Mouse (Mus musculus): ENCODE results near the gene Cuta. TPM values are rescaled to one million over a fixed set of nuclear protein-coding genes. Genes with fewer than 3 reads are reported as not detected.
A peak's percentile ranks its signal among the peaks of the same experiment; 100 is the strongest.
"Not testable (repeated sequence)": the region's sequence is repeated elsewhere in the genome, so short reads cannot be mapped to it uniquely, and the experiment has no call there.

Gene Cuta
- total RNA-seq (2021), result 100 to 1,000 TPM; 119 to 134 TPM
- long read RNA-seq, experiment 1, transcript Cuta-201 (7 exons, 741 nt), result major isoform, 44 of 111 reads
- long read RNA-seq, experiment 1, transcript Cuta-202 (6 exons, 662 nt), result minor isoform, 7 of 111 reads
- long read RNA-seq, experiment 1, partial matches to known transcripts, result 40 of 111 reads
- long read RNA-seq, experiment 1, other reads (novel, unspliced or antisense), result 14 of 111 reads
- long read RNA-seq, experiment 2, transcript Cuta-201 (7 exons, 741 nt), result major isoform, 29 of 86 reads
- long read RNA-seq, experiment 2, transcript Cuta-202 (6 exons, 662 nt), result minor isoform, 7 of 86 reads
- long read RNA-seq, experiment 2, transcript Cuta-207 (6 exons, 937 nt), result minor isoform, 8 of 86 reads
- long read RNA-seq, experiment 2, partial matches to known transcripts, result 28 of 86 reads
- long read RNA-seq, experiment 2, other reads (novel, unspliced or antisense), result 14 of 86 reads

DNA sequence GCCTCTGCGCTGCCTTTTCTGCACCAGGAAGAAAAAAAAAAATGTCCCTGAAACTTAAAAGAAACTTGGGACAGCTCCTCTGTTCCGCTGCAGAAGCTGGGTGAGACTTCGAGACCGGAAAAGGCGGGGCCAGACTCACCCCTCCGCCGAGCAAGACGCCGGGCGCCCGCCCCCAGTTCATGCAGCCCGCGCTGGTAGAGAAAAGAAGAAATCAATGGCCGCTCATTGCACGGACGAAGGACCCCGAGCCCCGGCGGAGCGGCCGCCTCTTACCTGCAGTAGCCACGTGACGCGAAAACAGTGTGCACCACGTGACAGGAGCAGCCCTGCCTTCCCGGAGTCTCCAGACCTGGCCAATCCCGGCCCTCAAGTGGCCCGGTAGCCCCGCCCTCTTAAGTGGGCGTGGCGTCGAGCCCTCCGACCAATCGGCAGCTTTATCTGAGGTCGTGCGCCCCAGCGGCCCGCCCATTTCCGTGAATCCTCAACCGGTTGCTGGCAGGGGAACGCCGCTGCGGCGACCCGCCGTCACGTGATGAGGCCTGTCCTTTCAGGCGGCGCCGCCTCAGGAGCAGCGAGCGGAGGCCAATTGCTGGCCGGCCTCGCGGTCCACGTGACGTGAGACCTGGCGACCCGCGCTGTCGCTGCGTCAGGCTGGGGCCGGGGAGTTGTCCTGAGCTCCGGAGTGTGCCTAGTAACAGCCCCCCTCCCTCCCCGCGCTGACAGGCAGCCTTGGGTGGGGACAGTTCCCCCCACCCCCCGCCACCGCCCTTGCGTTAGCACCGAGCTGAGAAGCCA lies at the start of gene Cuta:
TSS of gene Cuta (minus strand) at position 392 of the 795 bp plus-strand sequence.
- DNase-seq, result peak; percentile 99

- DNase-seq, result no peak
Observed at GRCm38 (mm10) chr17:26985503-26986179, 46.3 kb upstream of the Cuta start.

GRCm38 (mm10) chr17:26983382-26983781 lies 44.0 kb upstream of the Cuta start:
- DNase-seq, result no peak

GRCm38 (mm10) chr17:26981050-26981449 lies 41.7 kb upstream of the Cuta start:
- DNase-seq, result no peak

DNA sequence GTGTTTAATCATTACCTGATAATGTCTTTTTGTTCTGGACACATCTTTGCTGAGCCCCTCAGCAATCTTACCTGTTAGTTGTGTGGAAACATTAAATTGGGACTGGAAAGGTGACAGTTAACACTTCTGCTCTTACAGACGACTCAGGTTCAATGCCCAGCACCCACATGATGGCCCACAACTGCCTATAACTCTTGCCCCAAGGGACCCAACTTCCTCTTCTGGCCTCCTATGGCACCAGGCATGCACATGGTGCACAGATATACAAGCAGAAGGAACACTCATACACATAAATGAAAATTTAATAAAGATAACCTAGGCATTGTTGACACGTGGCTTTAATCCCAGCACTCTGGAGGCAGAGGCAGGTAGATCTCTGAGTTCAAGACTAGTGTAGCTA lies 40.1 kb upstream of the Cuta start:
- DNase-seq, result no peak

DNA sequence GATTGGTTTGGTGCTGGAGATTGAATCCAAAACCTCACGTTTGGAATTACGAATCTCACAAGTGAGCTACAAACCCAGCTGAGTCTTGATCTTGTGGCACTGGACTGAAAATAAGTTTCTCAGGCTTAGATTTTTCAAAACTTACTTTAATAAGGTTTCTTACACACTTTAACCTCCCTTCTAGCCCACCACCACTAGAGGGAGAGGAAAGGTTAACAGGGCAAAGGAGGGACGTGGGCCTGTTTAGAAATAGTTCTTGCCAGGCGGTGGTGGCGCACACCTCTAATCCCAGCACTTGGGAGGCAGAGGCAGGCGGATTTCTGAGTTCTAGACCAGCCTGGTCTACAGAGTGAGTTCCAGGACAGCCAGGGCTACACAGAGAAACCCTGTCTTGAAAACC lies 38.0 kb upstream of the Cuta start:
- DNase-seq, result not testable (repeated sequence)

DNA sequence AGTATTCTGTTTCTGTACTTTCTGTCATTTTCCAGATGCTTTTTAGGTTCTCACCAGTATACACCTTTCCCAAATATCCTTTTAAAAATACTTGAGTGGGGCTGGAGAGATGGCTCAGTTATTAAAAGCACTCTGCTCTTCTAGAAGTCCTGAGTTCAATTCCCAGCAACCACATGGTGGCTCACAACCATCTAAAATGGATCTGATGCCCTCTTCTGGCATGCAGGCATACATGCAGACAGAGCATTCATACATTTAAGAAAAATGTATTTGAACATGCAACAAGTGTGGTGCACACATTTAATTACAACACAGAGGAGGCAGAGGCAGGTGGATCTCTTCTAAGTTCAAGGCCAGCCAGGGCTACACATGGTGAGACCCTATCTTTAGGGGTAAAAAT lies 36.0 kb upstream of the Cuta start:
- DNase-seq, result no peak

GRCm38 (mm10) chr17:26974547-26974946 lies 35.2 kb upstream of the Cuta start:
- DNase-seq, result no peak

DNA sequence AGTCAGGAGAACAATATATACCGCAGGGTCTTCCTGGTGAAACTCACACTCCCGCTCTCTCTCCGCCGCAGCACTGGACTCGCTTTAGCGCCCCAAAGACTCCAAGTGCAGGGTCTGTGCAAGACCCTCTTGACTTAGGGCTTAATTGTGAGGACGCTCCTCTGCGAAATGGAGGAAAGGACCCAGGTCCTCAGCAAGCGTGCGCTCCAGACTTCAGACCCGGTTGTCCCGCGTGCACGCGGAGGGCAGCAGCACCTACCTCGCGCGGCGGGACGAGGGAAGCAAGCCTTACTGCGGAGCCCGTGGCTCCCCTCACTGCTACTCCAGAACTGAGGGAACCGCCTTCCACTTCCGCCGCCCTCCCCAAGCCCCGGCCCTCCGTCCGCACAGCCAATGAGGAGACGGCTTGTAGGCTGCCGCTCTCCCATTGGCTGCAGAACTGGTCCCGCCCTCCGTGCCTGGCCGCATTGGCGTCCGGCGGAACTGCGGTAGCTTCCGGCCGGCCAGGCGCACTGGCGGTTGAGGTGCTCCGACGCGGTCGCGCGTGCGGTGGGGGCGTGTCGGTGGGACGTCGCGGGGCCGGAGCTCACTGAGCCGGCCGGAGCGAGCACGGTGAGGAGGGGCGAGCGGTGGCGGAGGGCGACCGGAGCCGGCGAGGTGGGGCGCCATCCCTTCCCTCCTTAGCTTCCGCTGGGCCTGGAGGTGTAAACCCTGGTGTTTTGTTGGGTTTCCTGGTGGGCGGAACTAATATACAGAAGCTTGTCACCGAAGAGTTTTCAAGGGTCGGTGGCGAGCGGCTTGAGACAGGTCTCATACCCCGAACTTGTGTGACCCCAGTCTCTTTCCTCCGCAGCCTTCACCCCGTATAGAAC lies 33.6 kb upstream of the Cuta start, which contains the start of gene Zbtb9:
TSS of gene Zbtb9 (plus strand) at position 465 of the 872 bp plus-strand sequence.
- peak; percentile 98 for DNase-seq

DNA sequence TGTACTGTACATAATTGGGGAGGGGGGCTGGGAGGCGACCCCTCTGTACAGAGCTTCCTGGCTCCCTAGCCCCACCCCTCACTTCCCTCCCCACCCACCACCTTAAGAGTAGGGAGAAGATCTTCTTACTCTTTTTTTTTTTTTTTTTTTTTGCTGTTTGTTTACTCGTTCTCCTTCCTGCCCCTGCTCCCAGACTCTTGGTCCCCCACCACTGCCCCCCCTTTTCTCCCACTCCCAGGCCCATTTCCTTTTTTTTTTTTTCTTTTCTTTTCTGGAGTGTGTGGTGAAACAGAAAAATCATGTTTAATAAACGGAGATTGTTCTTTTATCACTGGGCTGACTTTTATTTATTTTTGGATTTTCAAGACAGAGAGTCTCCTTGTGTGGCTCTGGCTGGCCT lies 32.7 kb upstream of the Cuta start:
- no peak for DNase-seq

DNA sequence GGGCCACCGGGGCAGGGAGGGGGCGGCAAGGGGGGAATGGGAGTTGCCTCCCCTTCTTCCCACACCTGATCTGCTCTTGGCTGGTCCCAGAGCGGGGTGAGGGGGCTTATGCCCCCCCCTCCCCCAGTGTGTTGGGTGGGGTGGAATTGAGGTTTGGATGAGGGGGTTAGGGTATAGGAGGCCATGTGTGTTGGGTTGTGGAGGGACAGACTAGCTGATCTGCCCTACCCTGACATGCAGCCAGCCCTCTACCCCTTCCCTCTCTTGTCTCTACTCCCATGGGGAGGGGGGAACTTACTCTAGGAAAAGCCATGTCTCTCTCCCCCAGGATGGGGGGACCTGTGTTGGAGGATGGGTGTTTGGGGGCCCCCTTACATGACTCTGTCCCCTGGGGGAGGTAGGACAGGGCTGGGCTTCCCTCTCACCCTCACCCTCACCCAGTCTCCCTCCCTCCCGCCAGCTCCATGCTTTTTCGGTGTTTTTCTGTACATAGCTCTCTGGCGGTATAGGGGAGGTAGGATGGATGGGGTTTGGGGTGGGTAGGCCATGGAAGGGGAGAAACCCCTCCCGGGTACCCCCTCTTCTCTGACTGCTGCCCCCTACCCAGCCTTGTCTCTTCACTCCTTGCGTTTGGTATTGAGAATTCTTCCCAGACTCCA lies 32.0 kb upstream of the Cuta start:
- DNase-seq, result no peak

GRCm38 (mm10) chr17:26970221-26970620 lies 30.9 kb upstream of the Cuta start:
- DNase-seq, result no peak

DNA sequence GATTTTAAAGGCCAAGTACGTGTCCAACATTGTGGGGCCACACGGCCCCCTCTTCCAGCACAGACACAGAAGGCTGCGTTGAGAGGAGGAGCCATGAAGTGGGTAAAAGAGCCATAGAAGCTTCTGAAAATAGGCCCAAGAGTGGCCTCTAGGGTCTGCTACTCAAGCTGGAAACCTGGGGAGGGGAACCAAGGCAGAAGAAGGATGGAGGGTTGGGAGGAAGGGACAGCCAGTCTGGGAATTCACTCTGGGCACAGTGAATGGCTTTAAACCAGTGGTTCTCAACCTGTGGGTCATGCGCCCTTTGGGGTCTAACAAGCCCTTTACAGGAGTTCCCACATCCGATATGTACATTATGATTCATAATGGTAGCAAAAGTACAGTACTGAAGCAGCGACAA lies 29.9 kb upstream of the Cuta start:
- DNase-seq, result no peak

DNA sequence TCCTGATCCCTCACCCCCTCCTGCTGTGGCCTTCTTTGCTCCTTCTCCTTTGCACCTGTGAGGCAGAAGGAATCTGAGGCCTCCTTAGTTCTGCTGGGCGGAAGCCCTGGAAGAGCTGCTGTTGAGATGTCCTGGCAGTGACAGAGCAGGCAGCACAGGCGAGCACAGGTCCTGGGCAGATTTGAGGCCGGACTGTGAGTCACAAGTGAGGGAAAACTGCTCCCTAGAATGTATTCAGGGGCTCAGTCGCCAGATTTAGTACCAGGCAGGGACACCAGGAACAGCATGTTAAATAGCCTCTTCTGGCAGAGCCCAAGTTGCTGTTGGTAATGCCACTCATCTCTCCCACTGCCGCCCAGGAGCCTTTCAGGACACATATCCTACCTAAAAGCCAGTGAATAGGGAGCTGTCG lies 28.8 kb upstream of the Cuta start:
- DNase-seq, result no peak

GRCm38 (mm10) chr17:26967477-26967876 lies 28.1 kb upstream of the Cuta start:
- DNase-seq, result no peak

DNA sequence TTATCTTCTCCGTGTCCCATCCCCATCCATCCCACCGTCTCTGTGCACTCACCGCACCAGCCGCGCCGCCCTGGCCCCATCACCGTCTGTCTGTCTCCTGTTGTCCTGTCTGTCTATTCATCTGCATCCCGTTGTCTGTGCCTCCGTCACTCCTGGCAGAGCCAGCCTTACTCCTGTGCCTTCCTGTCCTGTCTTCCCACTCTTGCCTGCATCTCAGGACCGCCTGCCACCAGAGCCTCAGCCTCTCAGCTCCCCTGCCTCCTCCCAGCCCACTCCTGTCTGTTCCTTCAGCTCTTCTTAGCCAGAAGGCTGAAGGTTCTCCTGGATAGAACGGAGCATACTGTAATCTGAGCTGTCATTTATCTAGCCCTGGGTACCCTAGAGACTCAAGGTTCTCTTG lies 27.6 kb upstream of the Cuta start:
- DNase-seq, result no peak

DNA sequence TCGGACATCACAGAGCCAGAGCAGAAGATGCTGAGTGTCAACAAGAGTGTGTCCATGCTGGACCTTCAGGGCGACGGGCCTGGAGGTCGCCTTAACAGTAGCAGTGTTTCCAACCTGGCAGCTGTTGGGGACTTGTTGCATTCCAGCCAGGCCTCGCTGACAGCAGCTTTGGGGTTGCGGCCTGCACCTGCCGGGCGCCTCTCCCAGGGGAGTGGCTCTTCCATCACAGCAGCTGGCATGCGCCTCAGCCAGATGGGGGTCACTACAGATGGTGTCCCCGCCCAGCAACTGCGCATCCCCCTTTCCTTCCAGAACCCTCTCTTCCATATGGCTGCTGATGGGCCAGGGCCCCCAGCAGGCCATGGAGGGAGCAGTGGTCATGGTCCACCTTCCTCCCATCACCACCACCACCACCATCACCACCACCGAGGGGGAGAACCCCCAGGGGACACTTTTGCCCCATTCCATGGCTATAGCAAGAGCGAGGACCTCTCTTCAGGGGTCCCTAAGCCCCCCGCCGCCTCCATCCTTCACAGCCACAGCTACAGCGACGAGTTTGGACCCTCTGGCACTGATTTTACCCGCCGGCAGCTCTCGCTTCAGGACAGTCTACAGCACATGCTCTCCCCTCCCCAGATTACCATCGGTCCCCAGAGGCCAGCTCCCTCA lies 22.3 kb upstream of the Cuta start:
- no peak for DNase-seq

GRCm38 (mm10) chr17:26959815-26960214 lies 20.4 kb upstream of the Cuta start:
- DNase-seq, result no peak

- DNase-seq, result no peak
Observed at GRCm38 (mm10) chr17:26958880-26959279, 19.5 kb upstream of the Cuta start.

DNA sequence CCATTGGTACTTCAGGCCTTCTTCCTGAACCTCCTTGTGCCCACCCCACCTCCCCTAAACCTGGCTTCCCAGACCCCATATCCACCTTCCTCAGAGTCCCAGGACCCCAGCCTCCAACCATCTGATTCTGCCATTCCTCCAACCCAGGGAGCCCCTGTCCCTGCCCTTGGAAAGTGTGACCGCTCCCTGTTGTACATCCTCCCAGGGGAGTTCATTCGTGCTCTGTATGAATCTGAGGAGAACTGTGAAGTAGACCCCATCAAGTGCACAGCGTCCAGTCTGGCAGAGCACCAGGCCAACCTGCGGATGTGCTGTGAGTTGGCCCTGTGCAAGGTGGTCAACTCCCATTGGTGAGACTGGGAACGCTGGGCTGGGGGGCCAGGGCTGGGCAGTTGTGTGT lies 18.5 kb upstream of the Cuta start:
- DNase-seq, result no peak

GRCm38 (mm10) chr17:26956895-26957294 lies 17.5 kb upstream of the Cuta start:
- no peak for DNase-seq

All from adrenal gland, postnatal 10 days (tissue).